Mouse (Mus musculus): ENCODE data around the gene Snrnp200.

DNA sequence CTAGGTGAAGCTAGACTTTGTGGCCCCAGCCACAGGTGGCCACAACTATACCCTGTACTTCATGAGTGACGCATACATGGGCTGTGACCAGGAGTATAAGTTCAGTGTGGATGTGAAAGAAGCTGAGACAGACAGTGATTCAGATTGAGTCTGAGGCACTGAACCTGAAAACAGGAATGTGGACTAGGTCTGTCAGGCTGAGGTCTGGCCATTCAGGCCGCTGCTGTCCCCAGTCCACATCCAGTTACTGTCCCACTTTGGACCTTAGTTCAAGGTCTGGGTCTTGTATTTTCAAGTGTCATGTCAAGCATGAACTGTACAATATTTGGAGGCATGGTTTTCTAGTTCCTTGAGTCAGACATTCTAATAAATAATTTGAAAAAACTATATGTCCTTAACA, 31.9 kb downstream of the Snrnp200 start:
- no peak for TF ChIP-seq CTCF (IDR thresholded peaks at IDR 0.05; ENCODE audit: borderline replicate concordance, insufficient read depth, low read depth, low read length)
- no peak for TF ChIP-seq POLR2A (IDR thresholded peaks at IDR 0.05; ENCODE audit: borderline replicate concordance, insufficient read depth, low read length)
